Mouse (Mus musculus) stomach, embryonic 14.5 days (tissue): ENCODE measurements around the gene Kcnk2. TPM values are rescaled to one million over a fixed set of nuclear protein-coding genes. Genes with fewer than 3 reads are reported as not detected.

ENCODE experiments used
- ATAC-seq: fragments of 200-750 bp; cut with Nextera tagmentation; 2 replicates; pipeline ENCODE4 v1.8.0; 2017; ENCODE audit warnings: low read depth, moderate TSS enrichment; ENCODE audit not compliant: insufficient number of reproducible peaks, insufficient read depth, low FRiP score
- H3K27ac ChIP-seq: fragments of 300-500 bp; sonication (generic); 2 replicates; pipeline ENCODE4 v1.5.1; 2014; ENCODE audit warnings: mild to moderate bottlenecking, low read length, moderate library complexity, mixed read lengths
- H3K27me3 ChIP-seq: fragments of 300-500 bp; sonication (generic); 2 replicates; pipeline ENCODE4 v1.6.1; 2014; ENCODE audit warnings: low read length, control low read depth, mixed read lengths; ENCODE audit not compliant: control insufficient read depth, insufficient read depth
- H3K36me3 ChIP-seq: fragments of 300-500 bp; sonication (generic); 2 replicates; pipeline ENCODE4 v1.6.1; 2014; ENCODE audit warnings: mild to moderate bottlenecking, control low read depth, low read length, moderate library complexity, mixed read lengths; ENCODE audit not compliant: control insufficient read depth, insufficient read depth
- H3K4me1 ChIP-seq: fragments of 300-500 bp; sonication (generic); 2 replicates; pipeline ENCODE4 v1.6.1; 2014; ENCODE audit warnings: low read length, control low read depth, mixed read lengths; ENCODE audit not compliant: control insufficient read depth, insufficient read depth
- H3K4me2 ChIP-seq: fragments of 300-500 bp; sonication (generic); replicated peaks from 2 replicates; pipeline ENCODE4 v1.6.1; 2014; ENCODE audit warnings: low read depth, low read length, control low read depth
- H3K4me3 ChIP-seq: fragments of 300-500 bp; sonication (generic); 2 replicates; pipeline ENCODE4 v1.5.1; 2014; ENCODE audit warnings: low read depth, low read length, control low read depth
- H3K9ac ChIP-seq: fragments of 300-500 bp; sonication (generic); replicated peaks from 2 replicates; pipeline ENCODE4 v1.6.1; 2014; ENCODE audit warnings: low read depth, mild to moderate bottlenecking, control low read depth, low read length, moderate library complexity, mixed read lengths
- H3K9me3 ChIP-seq: fragments of 300-500 bp; sonication (generic); 2 replicates; pipeline ENCODE4 v1.6.1; 2016; ENCODE audit warnings: low read depth, low read length, control low read depth; ENCODE audit not compliant: control insufficient read depth
- WGBS: fragments of 180-500 bp; shearing (Covaris S2); extraction: QIAGEN DNeasy Blood & Tissue Kit; methylation state at CpG from one replicate; pipeline ENCODE4 v1.1.7; 2014; 5-methylcytosine and 5-hydroxymethylcytosine counted together
- polyA plus RNA-seq: library from polyadenylated mRNA; unstranded; fragments of >200 nt; fragmentation: Nextera tagmentation; extraction: Ambion mirVana; gene quantifications from 2 replicates; pipeline ENCODE4 v1.2.1, GENCODE M21; 2014

Gene Kcnk2
- polyA plus RNA-seq, 1 experiment from 2014 or later: 6.8 TPM

DNA sequence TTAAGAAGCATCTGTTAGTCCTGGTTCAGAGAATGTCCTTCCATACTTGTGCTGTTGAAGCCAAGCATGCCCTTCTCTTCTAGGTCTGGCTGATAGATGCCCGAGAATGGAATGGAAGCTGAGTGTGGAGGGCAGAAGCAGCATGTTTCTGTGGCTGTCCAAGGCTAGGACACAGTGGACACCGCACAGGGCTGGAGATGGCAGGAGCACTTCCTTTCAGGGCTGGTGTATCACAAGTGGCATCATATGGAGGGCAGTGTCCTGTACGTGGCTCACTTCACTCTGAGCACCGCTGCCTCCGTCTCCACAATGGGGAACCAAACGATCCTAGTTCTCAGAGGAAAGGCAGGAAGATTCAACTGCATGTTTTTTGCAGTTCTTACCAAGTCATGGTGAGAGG, 7.8 kb upstream of the Kcnk2 start:
- WGBS: 91% methylated on average over 6 of the region's 6 CpGs
- Histone ChIP-seq H3K4me3 (no peak overlapping the region), H3K9ac (no peak overlapping the region), H3K27ac (no peak overlapping the region), H3K27me3 (no peaks in the 10 kb centered on the region), H3K4me1 (no peaks in the 10 kb centered on the region), H3K9me3 (no peaks in the 10 kb centered on the region), H3K4me2 (no peak overlapping the region), H3K36me3 (no peaks in the 10 kb centered on the region)
- ATAC-seq: no peak

DNA sequence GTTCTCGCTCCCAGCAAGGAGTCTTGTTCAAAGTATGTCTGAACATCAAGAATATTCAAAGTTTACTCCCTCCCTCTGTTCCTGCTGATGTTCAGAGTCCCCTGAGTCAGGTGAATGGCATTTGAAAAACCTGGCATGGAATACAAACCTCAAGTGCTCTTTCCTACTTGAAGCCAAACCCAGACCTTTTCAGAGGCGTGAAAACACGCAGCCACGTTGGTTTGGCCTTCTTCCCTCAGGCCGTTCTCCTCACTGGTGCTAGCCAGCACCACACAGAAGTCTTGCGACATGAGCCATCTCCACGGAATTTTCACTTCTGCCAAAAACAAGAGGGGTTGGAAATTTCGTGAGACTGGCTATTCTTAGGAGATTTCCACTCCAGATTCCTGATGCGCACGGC, 3.1 kb upstream of the Kcnk2 start:
- Histone ChIP-seq H3K4me1 (no peaks in the 10 kb centered on the region), H3K9me3 (no peaks in the 10 kb centered on the region), H3K4me3 (no peak overlapping the region), H3K36me3 (no peaks in the 10 kb centered on the region), H3K4me2 (no peak overlapping the region), H3K9ac (no peak overlapping the region), H3K27ac (no peak overlapping the region), H3K27me3 (no peaks in the 10 kb centered on the region)
- WGBS: 77% methylated on average over 10 of the region's 10 CpGs
- ATAC-seq: no peak

DNA sequence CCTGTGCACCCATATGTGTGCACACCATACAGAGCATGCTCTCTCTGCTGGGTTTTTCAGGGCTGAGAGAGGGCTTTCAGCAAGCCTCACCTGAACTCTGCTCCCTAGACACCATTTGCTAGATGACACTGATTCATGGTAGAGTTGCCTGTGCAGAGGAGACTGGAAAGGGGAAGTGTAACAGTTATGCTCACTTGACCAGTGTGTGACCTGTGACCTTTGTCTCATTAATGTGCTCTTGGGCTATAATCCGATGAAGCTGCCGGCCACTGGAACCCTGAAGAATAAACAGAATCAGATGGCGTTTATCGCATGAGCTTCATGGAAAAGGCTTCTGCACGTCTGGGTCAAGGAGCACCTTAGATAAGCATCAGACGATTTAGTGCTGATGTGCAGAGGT, 1.5 kb upstream of the Kcnk2 start:
- no peak for ATAC-seq
- Histone ChIP-seq H3K27me3 (no peaks in the 10 kb centered on the region), H3K27ac (no peak overlapping the region), H3K4me2 (no peak overlapping the region), H3K36me3 (no peaks in the 10 kb centered on the region), H3K4me1 (no peaks in the 10 kb centered on the region), H3K4me3 (no peak overlapping the region), H3K9me3 (no peaks in the 10 kb centered on the region), H3K9ac (no peak overlapping the region)
- 23% methylated on average over 6 of the region's 6 CpGs for WGBS

DNA sequence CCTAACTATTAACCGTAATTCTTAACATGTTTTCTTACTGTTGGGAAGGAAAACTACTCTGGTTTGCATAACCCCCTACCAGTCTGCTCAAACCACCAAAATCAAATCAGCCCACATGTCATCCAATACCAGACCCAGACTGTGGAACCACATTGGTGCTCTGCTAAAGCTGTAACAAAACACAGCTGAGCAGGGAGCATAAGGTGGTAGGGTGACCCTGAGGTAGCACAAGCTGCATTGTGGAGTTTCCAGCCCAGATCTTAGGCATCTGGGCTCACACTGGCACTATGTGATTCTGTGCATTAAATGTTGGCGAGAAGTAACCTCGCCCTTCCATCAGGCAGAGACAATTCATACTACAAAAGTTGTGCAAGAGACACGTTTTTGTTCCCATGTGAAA, 1.1 kb upstream of the Kcnk2 start:
- H3K36me3 ChIP-seq: no peaks in the 10 kb centered on the region
- no peaks in the 10 kb centered on the region for H3K27me3 ChIP-seq
- no peak for ATAC-seq
- H3K9me3 ChIP-seq: no peaks in the 10 kb centered on the region
- no peak overlapping the region for H3K4me3 ChIP-seq
- no peak overlapping the region for H3K9ac ChIP-seq
- 61% methylated on average over 4 of the region's 4 CpGs for WGBS
- H3K4me1 ChIP-seq: no peaks in the 10 kb centered on the region
- no peak overlapping the region for H3K4me2 ChIP-seq
- H3K27ac ChIP-seq: no peak overlapping the region

DNA sequence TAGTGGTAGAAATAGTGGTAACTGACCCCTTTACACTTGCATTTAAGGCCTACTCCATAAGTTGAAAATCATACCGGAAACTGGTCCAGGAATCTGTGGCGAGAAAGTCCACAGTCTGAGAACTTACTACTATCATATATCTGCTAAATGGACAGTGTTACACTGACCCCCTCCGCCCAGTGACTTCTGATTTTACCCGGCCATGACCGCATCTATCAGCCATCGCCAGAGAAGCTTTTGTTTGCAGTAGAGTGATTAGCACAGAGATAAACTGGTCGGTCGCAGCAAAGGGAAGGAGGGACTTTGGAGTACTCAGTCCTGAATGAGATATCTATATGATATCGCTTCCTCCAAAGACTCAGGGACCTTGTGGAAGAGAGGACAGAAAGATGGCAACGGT, 15.2 kb downstream of the Kcnk2 start:
- H3K4me3 ChIP-seq: no peak overlapping the region
- 60% methylated on average over 10 of the region's 10 CpGs for WGBS
- no peak for ATAC-seq

DNA sequence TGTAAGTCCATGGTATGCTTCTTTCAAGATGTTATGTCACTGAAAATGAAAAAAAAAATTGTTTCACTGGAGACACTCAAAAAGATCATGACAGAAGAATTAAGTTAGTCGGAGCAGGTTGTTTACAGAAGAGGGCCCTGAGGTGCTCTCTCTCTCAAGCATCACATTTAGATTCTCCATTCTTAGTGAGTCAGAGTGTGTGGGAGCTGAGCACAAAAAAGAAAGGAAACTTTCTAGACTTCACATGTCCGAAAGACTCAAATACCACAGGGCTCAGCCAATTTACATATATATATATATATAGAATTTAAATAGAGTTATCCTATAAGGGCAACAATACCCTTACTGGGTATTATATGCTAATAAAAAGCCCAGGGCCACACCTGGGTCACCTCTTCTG, 15.9 kb downstream of the Kcnk2 start:
- Histone ChIP-seq H3K36me3 (no peaks in the 10 kb centered on the region), H3K27me3 (no peaks in the 10 kb centered on the region), H3K4me3 (no peak overlapping the region), H3K27ac (no peak overlapping the region), H3K9ac (no peak overlapping the region), H3K9me3 (no peaks in the 10 kb centered on the region), H3K4me2 (no peak overlapping the region), H3K4me1 (no peaks in the 10 kb centered on the region)
- WGBS: 75% methylated on average over 2 of the region's 2 CpGs
- ATAC-seq: no peak

More for the DNA sequence above, 15.2 kb downstream of the Kcnk2 start:
- Histone ChIP-seq H3K27ac (no peak overlapping the region), H3K27me3 (no peaks in the 10 kb centered on the region), H3K9ac (no peak overlapping the region), H3K4me1 (no peaks in the 10 kb centered on the region), H3K36me3 (no peaks in the 10 kb centered on the region), H3K9me3 (no peaks in the 10 kb centered on the region), H3K4me2 (no peak overlapping the region)

DNA sequence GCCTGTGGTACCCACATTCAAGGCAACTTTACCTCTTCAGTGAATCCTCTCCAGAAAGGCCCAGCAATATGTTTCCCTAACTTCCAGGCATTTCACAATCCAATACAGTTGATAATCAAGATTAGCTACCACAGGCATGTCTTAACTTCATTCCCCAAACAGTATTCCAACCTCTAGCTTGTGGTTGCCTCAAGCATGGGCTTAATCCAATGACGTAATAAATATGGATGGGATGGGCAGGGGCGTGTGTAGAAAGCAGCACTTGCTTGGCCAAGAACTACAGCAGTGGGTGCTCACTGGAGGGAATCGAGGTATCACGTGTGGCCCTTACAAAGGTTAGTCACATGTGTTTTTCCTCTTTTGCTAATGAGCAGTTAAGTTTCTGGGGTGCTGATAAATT, 34.4 kb downstream of the Kcnk2 start:
- Histone ChIP-seq H3K27ac (no peak overlapping the region), H3K36me3 (no peaks in the 10 kb centered on the region), H3K4me1 (no peaks in the 10 kb centered on the region), H3K27me3 (no peaks in the 10 kb centered on the region), H3K4me3 (no peak overlapping the region), H3K9me3 (no peaks in the 10 kb centered on the region), H3K9ac (no peak overlapping the region), H3K4me2 (no peak overlapping the region)
- 85% methylated on average over 4 of the region's 4 CpGs for WGBS
- ATAC-seq: no peak

DNA sequence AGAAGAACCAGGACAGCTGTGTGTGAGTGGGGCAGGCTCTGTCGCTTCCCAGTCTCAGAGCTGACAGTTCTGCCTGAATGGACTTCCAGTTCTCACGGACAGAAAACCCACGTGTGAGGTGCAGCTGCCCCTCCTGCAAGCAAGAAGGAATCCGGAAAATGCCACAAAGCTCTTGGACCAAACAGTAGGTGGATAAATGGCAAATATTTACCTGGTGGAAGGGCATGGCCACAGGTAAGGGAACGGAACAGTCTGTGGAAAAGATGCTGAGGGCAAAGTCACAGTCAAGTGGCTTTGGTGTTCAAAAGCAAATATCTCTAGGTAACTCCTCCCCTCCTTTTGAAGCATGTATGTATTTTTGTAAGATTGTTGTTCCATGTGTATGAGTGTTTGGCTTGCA, 37.9 kb downstream of the Kcnk2 start:
- no peak overlapping the region for H3K9ac ChIP-seq
- H3K27me3 ChIP-seq: no peaks in the 10 kb centered on the region
- H3K4me1 ChIP-seq: no peaks in the 10 kb centered on the region
- H3K27ac ChIP-seq: no peak overlapping the region
- 53% methylated on average over 5 of the region's 5 CpGs for WGBS
- no peak overlapping the region for H3K4me3 ChIP-seq
- no peak overlapping the region for H3K4me2 ChIP-seq
- no peaks in the 10 kb centered on the region for H3K36me3 ChIP-seq
- no peaks in the 10 kb centered on the region for H3K9me3 ChIP-seq
- no peak for ATAC-seq

DNA sequence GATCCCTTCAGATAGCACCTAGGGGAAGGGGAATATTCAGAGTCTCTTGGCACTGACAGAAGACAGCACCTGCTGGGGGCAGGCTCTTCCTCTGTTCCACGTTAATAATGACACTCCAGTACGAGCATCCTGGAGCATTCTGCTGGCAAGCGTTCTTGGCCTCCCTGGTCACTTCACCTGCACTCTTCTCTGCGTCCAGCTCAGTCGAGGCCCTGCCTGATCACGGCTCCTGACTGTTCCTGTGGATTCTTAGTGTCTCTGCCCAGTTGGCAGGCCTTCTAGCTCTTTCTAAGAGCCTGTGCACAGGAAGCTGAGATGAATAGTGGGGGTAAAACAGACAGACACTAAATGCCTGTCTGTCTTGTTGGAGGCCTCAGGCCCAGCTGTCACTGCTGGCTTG, 39.5 kb downstream of the Kcnk2 start:
- Histone ChIP-seq H3K27ac (no peak overlapping the region), H3K4me2 (no peak overlapping the region), H3K9me3 (no peaks in the 10 kb centered on the region), H3K4me3 (no peak overlapping the region), H3K9ac (no peak overlapping the region), H3K4me1 (no peaks in the 10 kb centered on the region), H3K36me3 (no peaks in the 10 kb centered on the region), H3K27me3 (no peaks in the 10 kb centered on the region)
- ATAC-seq: no peak
- 62% methylated on average over 6 of the region's 6 CpGs for WGBS
